Mouse (Mus musculus): ENCODE data around the gene Vil1.

DNA sequence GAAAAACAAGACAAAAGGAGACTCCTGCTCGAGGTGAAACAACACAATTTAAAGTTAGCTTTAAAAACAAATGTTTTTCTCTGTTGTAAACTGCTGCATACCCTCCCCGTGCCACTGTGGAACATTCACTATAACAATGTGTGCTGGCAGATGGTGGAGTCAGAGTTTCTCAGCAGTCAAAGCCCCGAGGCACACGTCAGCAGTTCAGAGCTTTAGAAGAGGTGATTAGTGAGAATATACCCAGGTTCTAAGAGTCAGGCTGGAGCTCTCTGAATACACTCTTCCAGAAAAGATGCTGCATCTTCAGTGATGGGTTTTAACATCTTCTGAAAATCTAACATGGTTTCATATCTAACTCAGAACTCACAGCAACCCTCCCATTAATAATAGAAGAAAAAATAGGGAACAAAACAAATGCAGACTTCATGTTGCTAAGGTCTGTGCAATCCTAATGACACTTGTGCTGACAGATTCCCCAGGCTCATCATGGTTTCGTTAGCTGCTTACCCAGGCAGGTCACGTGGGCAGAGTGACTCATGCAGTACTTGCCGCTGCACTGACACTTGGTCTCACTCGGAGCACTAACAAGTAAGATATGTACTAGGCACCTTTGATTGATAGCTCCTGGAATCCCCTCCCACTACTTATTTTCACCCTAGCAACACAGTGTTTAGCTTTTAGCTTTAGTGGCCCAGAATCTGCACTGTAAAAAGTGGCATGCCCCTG is 28.7 kb downstream of the Vil1 start:
- no peak for TF ChIP-seq POLR2A (IDR thresholded peaks at IDR 0.05; ENCODE audit: borderline replicate concordance, control insufficient read depth, low read depth, low read length)
- no peak for TF ChIP-seq CTCF (IDR thresholded peaks at IDR 0.05; ENCODE audit: control insufficient read depth, insufficient read depth, low read length)
